Mouse (Mus musculus) regulatory T cell (primary cell): ENCODE measurements around the gene Cry2.
"Not testable (repeated sequence)": the region's sequence is repeated elsewhere in the genome, so short reads cannot be mapped to it uniquely, and the experiment has no call there.

Source experiments
- in situ Hi-C: fragments of 300-600 bp; cut with MboI, MseI; formaldehyde crosslinking; loops from one replicate; pipeline ENCODE4 v1.15.1; 2025; ENCODE audit warnings: high pct_unique_total_duplicates

Gene Cry2

DNA sequence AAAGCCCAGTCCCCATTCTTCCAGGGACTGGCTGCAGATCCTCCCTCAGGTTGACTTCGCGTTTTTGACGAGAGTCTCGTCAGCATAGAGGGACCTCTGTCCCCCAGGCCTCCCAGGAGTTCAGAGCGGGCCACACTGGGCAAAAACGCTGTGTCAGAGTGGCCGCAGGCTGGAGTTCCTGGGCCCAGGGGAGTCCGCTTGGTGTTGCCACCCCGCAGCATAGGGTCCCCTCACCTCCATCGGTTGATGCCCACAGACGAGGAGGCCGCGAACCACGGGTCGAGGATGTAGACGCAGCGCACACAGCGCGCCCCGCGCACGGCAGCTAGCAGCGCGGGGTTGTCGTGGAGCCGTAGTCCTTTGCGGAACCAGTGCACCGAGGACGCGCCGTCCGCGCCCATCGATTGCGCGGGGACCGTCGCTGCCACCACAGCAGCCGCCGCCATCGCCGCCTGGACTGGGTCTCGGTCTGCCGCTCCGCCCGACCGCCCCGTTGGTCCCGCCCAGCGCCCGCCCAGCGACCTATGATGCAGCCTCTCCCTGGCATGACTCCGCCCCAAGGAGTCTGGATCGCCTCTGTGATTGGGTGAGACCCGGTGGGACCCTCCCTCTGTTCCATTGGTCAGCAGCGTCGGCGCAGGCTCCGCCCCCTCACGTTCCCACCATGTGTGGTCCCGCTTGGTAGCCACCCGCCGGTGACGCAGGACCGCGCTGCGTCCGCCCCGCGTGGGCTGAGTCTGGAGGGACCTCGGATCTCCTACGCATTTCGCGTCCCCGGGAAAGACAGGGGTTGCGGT lies at the start of gene Cry2:
Gene Cry2 (minus strand): TSS at position 466 of the 797 bp plus-strand sequence.
- in situ Hi-C loops: loop anchor here (5.0 kb wide), 1 partner anchor 56 kb away; no protein-coding TSS in a partner anchor

DNA sequence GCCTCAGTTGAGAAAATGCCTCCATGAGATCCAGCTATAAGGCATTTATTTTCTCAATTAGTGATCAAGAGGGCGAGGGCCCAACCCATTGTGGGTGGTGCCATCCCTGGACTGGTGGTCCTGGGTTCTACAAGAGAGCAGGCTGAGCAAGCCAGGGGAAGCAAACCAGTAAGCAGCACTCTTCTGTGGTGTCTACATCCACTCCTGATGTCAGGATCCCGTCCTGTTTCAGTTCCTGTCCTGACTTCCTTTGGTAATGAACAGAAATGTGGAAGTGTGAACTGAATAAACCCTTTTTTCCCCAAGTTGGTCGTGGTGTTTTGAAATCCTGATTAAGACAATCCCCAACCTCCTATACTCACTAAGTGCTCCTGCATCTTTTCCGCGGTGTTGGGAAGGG lies 49.7 kb upstream of the Cry2 start:
- in situ Hi-C loops: loop anchor here (10.0 kb wide), 1 partner anchor 1911 kb away; no protein-coding TSS in a partner anchor

DNA sequence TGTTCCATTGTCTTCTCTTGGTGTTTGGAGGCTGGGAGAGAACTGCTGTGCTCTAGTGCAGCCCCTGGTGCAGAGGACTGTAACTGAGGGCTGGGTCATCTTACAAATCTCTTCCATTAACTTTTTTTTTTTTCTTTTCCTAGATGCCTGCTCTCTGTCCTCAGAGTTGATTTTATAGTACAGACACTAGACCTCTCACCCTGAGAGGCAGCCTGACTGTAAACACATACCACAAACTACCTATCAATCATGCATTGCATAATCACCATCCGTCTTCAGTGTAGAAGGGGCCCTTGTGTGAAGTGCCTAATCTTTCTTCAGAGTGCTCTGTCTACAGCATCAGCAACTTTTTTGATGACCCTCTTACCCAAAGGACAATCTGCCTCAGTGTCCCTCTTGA lies 48.7 kb upstream of the Cry2 start:
- in situ Hi-C loops: loop anchor here (10.0 kb wide), 1 partner anchor 1912 kb away; no protein-coding TSS in a partner anchor

DNA sequence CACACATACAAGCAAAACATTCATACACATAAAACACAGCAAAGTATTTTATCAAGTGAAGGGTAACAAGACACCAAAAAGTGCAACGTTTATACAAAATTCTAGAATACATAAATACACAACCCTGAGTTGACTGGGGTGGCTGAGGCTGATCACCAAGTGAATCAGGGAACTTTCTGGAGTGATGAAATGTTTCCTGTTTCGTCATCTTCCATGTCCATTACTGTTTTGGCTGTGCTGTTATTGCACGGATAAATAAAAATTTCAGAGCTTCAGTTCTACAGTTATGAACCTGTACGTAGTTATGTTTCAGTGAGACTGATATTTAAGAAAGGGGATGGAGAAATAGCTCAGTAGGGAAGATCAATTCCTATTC lies 44.5 kb upstream of the Cry2 start:
- in situ Hi-C loops: no loop called here

DNA sequence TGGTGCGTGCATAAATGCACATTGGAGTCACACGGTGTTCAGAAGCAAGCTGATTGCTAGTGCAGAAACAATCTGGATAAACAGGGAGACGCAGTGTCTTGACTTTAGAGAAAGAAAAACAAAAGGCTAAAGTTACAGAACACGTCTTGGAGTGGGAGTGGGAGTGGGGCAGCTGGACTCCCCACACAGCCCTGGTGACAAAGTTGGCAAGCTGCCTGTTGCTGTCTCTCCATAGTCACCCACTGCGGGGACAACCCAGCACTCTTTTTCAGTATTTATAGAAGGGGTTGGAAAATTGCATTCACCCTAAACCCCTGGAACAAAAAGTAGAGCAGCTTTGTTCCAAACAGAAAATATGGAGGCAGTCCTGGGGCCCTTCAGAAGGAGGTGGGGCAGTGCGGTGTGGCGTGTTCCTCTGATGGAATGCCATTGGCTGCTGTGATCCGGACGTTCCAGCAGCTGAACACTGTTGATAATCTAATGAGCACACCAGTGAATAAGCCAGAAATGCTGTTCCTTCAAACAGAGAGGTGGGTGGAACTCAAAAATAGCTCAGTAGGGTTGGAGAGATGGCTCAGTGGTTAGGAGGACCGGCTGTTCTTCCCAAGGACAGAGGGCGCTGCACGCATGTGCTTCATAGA lies 43.9 kb upstream of the Cry2 start:
- in situ Hi-C loops: no loop called here

DNA sequence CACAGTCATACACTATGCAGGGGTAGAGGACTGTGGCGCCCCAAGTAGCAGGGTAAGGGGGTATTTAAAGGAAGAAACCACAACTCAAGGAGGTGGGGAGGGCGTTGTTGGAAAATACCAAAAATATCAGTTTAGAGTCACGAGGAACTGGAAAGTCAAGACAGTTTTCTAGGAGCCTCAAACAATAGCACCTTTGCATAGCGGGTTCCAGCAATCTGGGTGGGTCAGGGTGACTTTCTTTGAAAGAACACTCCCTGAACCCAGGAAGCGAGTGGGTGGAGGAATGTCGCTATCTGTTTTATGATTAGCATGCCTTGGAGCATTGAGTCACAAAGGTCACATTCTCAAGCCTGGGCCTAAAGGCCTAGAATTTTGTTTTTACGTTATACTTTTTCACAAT lies 42.7 kb upstream of the Cry2 start:
- in situ Hi-C loops: not testable (repeated sequence)

DNA sequence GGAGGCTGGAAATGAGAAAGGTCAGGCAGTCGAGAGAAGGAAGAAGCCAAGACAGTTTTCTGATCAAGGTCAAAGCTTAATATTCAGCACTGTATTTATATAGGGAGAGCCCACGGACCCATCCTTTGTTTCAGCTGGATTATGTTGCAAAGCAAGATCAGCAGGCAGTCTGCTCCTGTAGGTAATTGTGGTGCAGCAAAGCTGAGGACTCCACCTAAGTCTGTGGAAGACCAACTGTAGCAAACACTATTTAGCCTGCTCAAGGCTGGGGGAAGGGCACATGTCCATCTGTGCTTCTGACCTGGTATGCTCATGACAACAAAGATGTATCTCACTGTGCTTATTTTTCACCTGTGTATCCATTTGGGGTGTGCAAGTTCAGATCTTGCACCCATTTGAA lies 41.9 kb upstream of the Cry2 start:
- in situ Hi-C loops: no loop called here

DNA sequence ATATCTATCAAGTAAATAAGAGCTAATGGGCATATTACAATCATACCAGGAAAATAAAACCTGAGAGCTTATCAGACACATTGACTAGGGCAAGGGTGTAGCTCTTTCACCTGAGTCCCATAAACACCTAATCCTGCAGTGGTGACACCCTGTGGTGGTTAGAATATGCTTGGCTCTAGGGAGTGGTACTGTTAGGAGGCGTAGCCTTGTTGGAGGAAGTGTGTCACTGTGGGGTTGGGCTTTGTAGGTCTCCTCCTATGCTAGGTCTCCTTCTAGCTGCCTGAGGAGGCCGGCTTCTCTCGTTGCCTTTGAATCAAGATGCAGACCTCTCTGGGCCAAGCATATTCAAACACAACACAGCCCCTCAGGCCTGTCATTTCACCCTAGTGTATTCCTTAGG lies 41.1 kb upstream of the Cry2 start:
- in situ Hi-C loops: loop anchor here (25.0 kb wide), 1 partner anchor 2013 kb away; no protein-coding TSS in a partner anchor

DNA sequence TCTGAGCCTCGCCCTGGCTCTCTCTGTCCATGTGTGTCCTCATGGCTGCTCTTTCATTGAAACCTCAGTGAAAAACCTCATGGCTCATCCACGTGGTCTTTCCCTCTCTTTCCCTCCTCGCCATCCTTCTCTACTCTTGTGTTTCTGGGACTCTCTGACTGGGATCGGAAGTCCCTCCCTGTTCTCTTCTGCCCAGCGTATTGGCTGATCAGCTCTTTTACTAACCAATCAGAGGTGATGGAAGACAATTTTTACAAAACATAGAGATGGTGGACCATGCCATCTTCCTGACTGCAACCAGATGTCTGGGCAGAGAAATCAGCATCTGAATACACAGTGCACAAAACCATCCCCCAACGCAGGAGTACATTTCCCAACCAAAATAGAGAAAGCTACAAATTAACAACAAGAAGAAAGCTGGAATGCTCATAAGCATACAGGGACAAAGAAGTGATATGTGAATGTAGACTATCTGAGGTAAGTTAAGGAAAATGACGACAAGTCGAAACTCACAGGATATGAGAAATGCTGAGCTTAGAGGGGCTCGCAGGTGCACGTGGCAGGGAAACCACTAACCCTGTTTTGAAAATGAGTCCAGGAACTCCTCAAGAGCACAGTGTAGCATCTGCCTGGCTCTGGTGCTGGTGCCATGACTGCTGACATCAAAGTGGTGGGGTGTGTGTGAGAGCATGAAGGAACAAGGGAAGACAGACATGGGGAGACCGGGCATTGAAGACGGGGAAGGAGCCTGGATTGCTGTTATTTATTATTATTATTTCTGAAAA lies 38.2 kb upstream of the Cry2 start:
- in situ Hi-C loops: loop anchor here (25.0 kb wide), 1 partner anchor 2010 kb away; no protein-coding TSS in a partner anchor

DNA sequence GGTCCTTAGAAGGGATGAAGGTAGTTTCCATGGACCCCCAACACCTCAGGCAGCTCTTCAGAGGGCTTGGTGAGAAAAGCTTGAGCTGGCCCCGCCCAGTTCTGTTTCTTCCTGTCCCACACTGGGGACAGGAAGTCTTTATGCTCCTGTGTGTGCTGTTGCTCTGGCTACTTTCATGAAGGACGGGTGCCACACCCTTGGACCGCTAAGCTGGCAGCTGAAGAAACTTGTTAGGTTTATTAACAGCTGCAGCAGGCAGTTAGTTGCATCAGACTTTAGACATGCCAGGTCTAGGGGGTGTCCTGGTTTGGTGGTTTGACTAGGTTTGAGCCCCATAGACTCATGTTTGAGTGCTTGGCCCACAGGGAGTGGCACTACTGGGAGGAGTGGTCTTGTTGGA lies 30.8 kb upstream of the Cry2 start:
- in situ Hi-C loops: loop anchor here (25.0 kb wide), 1 partner anchor 2002 kb away; no protein-coding TSS in a partner anchor

DNA sequence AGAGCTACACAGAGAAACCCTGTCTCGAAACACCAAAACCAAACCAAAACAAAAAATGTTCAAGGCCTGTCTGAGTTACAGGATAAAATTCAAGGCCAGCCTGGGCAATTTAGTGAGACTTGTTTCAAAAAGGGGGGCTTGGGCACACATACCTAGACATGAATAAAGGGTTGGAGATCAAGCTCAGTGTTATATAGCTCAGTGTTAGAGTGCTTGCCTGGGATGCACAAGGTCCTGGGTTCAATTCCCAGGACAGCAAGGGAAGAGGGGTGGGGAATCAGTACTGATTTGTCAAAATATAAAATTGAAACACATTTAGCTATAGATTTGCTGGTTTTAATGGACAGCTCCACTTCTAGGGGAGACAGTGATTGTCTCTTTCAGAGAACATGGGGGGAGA lies 27.4 kb upstream of the Cry2 start:
- in situ Hi-C loops: loop anchor here (25.0 kb wide), 1 partner anchor 1999 kb away; no protein-coding TSS in a partner anchor

DNA sequence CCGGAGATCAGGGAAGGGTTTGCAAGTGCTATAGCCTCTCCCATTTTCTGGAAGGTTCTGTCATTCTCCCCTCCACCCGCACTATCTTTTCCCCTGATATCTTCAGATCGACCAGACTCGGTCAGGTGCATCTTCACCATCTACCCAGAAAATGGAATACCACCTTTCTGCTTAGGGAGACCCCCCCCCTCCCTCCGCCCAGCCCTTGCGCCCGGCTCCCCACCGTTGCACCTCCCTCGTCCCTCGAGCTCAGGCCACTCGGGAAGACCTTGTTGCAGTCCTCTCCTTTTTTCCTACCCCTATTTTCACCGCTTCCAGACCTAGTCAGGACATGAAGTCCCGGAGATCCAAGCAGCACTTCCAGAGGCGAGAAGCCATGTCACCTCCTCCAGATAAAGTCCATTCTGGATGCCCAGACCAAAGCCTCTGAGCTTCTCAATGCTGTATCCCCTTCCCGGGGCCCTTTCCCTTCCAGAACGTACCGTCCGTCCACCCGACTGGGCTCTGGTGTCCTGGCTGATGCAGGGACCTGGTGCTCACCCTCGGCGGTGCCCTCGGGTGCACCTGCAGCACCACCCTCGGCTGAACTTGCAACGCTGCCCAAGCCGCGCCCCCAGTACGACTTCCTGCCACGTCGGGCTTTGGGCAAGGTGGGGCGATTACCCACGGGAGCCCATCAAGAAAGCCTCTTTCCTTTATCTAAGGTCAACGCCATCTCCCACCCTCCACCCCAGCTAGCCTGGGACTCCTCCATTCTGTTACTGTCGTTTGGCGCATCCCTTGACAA lies 26.3 kb upstream of the Cry2 start, which contains the start of gene Slc35c1:
Gene Slc35c1 (minus strand): TSS at position 618 of the 787 bp plus-strand sequence.
- in situ Hi-C loops: loop anchor here (25.0 kb wide), 1 partner anchor 1998 kb away; no protein-coding TSS in a partner anchor

DNA sequence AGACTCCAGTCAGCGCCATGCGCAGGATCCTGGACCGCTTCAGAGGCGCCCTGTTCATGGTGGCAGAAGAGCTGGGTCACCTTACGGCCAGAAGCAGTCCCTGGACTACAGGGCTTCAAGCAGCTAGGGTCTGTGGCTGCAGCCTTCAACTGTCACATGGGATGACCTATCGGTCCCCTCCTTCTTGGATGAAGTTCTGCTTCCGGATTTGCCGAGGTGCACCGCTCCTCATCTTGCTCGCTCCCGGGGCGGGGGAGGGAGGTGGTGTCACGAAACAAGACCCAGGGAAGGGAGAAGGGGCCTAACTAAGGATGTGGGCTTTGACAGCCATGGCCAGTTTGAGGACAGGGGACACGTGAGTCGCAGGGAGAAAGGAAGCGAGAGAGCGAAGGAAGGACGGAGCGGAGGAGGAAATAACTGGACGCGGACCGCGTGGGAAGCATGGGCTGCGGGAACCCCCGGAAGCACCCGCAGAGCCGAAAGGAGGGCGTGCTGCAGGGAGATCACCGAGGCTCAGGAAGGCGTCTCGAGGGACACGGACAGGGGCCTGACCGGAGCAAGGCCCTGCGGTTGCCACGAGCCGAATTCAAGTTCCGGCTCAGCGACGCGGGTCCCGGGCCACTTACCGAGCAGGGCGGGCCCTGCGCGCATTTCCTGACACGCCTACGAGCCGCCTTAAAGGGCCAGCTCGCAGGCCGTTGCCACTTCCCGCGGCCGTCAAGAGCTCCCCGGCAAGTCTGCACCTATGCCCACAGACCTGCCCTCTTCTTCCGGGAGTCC lies 25.5 kb upstream of the Cry2 start:
- in situ Hi-C loops: loop anchor here (25.0 kb wide), 1 partner anchor 1997 kb away; no protein-coding TSS in a partner anchor

DNA sequence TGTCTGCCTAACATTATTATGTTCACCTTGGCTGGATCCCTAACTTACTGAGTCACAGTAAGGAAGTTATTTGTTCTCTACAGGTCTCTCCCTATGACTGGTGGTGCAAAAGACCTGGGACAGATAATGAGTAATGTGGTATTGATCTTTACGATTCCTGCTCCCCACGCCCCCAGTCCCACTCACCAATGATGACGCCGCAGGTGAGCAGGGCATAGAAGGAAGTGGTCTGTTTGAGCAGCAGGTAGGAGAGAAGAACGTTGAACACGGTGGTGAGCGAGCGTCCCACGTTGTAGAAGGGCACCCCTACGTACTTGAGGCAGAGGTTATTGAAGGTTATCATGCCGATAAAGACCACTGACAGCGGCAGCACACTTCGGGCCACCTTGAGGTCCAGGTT lies 24.6 kb upstream of the Cry2 start:
- in situ Hi-C loops: loop anchor here (25.0 kb wide), 1 partner anchor 1996 kb away; no protein-coding TSS in a partner anchor

DNA sequence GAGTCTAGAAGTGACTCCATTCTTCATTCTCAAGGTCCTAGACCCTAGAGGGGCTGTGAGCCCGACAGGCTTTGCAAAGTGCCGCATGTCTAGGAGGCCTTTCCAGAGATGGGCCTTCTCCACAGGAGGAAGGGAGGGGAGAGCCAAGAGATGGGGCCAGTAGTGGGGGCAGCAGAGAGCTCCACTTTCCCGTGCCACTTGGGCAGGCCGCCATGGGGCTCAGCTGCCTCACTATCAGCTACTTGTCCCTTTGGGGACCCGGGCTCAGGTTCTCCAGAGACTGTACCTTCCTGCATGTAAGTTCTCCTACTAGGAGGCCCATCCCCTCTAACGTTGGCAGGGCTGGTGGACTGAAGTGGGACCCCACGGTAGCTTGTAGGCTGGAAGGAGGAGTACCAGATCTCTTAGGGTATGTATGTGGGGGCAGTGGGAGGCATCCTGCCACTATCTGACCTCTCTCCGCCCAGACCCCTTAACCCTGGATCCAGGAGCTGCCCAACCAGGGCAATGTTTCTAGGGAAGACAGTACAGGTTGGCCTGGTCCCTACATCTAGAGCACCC lies 23.2 kb upstream of the Cry2 start:
- in situ Hi-C loops: loop anchor here (25.0 kb wide), 1 partner anchor 1995 kb away; no protein-coding TSS in a partner anchor

DNA sequence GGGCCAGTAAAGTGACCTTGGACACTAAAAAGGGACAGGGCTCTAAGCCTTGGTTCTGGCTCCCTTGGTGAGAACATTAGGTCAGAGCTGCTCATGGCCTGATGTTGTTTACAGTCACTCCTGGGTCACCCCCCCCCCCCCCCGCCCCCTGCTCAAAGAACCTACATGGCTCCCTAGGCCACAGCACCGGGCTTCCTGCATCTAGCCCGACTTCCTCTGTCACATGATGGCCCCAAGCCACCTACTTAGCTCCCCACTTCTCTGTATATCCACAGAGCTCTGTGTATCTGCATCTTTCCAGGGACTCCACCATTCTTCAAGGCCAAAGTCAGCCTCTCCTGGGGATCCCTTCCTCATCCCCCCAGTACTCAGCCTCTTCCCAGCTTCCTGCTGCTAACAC lies 21.9 kb upstream of the Cry2 start:
- in situ Hi-C loops: loop anchor here (25.0 kb wide), 1 partner anchor 1993 kb away; no protein-coding TSS in a partner anchor

DNA sequence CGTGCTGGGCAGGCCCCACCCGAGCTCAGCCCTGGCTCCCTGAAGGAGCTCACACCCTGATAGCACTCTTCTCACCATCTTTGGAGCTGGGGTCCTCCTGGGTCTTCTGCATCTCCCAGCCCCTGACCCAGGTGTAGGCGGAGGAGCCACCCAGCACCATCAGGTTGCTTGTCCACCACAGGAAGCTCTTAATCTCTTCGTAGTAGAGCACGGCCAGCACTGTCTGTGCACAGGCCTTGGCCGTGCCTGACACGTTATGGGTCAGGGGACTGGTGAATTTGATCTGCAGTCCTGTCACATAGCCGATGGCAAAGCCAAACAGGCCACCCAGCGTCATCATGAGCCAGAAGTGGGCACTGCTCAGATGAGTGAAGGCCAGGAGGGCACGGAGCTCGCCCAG lies 20.3 kb upstream of the Cry2 start:
- in situ Hi-C loops: loop anchor here (25.0 kb wide), 1 partner anchor 1992 kb away; no protein-coding TSS in a partner anchor

DNA sequence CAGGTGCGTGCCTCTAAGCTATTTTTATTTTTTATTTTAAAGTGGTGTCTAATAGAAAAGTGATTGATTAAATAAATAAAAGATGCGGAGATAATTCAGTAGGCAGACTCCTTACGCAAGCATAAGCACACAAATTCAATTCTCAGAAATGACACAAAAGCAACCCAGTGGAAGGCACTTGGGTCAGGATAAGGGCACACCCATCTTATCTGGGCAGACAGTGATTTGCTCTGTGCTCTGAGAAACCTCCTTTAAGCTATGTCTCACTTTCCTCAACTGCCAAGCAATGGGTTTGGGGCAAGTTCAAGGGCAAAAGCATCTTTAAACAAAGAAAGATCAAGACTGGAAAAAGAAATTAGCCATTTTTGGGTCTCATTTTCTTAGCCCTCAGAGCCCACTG lies 17.3 kb upstream of the Cry2 start:
- in situ Hi-C loops: loop anchor here (25.0 kb wide), 1 partner anchor 1989 kb away; no protein-coding TSS in a partner anchor

DNA sequence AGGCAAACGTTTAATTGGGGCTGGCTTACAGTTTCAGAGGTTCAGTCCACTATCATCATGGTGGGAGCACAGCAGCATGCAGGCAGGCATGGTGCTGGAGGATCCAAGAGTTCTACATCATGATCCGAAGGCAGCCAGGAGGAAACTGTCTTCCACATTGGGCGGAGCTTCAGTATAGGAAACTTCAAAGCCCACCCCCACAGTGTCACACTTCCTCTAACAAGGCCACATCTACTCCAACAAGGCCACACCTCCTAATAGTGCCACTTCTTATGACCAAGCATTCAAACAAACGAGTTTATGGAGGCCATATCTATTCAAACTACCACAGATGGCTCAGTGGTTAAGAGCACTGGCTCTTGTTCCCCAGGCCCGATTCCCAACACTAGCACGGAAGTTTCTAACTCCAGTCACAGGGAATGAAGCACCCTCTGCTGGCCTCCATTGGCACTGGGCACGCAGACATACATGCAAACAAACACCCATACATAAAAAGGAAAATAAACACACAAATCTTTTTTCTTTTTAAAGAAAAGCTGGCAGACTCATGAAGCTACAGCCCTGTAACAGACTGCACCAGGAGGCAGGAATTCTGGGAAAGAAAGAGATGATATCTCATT lies 13.4 kb upstream of the Cry2 start:
- in situ Hi-C loops: no loop called here
